Mouse (Mus musculus) left cerebral cortex, postnatal 25 days (tissue): ENCODE measurements around the gene Lcn10. TPM values are rescaled to one million over a fixed set of nuclear protein-coding genes. Genes with fewer than 3 reads are reported as not detected.
"Not testable (repeated sequence)": the region's sequence is repeated elsewhere in the genome, so short reads cannot be mapped to it uniquely, and the experiment has no call there.

Experiments
- DNase-seq, 2 experiments: peaks; one replicate each; pipeline ENCODE4 v3.0.0; 2022; ENCODE audit warnings: low spot score in 2 of 2, mixed read lengths in 1 of 2
- intact Hi-C: fragments of 180-260 bp; cut with DNase I; formaldehyde crosslinking; loops from one replicate; pipeline ENCODE4 v1.15.1; 2025
- total RNA-seq, 2 experiments: library from RNA; stranded (reverse); gene quantifications; 2 replicates each; pipeline ENCODE4 v1.2.3; 2021

The Lcn10 gene
- not detected for total RNA-seq

DNA sequence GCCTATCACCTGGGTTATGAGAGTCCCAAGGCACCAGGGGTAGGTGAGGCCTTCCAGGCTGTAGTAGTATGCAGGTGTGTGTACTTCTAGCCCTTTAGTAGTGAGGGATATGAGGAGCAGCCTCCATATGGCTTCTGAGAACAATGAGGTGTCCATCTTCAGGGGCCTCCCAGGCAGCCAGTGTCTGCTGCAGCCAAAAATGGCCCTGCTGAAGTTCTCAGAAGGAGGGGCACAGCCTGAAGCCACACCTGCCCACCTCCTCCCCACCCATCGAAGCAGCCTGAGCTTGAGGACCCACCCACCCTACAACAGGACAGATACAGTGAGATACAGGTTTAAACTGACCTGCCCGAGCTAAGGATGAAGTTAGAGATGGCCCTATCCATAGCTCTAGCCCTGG is at the start of gene Lcn10:
Lcn10 (plus strand) TSS at position 301 of the 400 bp plus-strand sequence.
- no peak for DNase-seq
- intact Hi-C loops, result no loop called here

DNA sequence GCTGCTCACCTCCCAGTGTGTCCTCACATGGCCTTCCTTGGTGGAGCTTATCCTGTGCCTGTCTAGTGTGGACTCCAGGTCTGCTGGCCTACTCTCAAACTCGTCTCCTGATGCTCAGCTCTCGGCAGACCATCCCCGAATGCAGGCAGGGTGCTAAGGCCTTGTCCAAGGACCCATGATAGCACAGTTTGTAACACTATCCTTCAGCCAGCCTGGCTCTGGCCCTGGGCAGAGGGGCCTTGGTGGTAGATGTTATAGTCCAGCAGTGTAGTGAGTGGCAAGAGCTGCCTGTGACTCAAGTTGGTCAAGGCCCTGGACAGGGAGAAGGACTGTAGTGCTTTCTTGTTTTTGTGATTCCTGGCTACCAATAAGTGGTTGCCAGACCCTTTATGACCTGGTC is 48.9 kb upstream of the Lcn10 start:
- intact Hi-C loops, result no loop called here
- no peak for DNase-seq

DNA sequence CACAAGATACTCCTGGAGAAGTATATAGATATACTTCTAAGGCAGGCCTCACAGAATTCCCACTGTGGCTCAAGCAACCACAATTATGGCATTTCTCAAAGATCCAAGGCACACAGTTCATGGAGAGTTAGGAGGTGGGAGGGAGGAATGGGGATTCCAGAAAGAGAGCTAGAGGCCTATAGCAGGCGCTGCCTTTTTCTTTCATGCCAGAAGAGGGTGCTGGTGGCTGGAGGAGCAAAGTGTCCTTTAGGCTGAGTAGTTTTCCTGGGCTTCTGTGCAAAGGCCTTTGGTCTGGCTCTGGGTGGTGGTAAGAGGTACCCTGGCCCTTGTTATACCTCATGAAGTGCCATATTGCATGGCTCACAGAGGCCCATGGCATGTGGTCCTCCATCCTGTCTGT is 48.5 kb upstream of the Lcn10 start:
- intact Hi-C loops, result no loop called here
- DNase-seq, result no peak

DNA sequence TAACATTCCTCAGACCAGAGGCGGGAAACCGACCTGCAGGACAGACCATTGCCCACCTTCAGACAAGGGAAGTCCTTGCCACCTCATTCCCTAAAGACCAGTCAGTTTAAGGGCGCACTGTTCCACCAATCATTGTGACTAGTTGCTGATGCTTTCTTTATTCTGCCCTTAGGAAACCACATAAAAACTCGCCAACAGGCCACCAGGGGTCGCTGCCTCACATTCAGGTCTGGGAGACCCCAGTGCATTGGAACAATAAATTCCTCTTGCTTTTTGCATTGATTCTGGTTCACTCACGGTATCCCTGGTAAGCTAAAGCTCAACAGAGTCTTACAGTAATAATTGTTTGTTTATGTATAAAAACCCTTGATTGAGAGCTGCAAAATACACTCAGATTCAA is 42.6 kb upstream of the Lcn10 start:
- intact Hi-C loops, result no loop called here
- DNase-seq, result no peak

DNA sequence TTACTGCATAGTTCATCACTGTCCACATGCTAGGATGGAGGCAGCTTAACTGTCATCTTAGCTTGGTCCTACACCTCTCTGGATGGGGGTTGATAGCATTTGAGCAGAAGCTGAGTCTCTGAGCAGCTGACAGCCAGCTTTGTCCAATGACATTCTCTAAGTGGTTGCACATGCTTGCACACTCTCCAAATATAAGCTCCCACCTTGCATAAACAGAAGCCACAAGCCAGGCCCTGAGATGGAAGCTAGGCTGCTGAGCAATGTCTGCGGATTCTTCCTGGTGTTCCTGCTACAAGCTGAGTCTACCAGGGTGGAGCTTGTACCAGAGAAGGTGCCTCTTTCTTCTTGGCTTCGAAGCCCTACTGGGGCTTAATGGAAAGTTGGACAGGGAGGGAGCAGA is 29.6 kb upstream of the Lcn10 start, which contains the start of gene Lcn8:
Lcn8 (plus strand) TSS at position 219 of the 400 bp plus-strand sequence.
- no peak for DNase-seq
- intact Hi-C loops, result no loop called here

DNA sequence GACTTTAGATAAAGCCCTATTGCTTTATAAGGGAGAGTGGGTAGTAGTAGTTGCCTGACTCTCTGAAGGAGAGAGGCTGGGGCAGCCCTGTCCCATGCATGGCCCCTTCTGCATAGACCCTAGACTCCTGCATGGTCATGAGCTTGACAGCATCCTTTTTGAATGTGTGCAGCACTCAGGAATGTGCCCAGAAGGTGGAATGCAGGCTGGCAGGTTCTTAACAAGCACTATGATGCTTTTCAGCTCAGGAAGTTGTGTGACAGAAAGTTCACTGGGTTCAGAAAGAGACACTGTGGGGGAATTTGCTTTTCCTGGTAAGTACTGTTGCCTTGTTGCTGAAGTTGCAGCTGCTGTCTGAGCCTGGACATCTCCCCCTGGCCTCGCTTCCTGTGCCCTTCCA is 28.0 kb upstream of the Lcn10 start:
- intact Hi-C loops, result no loop called here
- no peak for DNase-seq

DNA sequence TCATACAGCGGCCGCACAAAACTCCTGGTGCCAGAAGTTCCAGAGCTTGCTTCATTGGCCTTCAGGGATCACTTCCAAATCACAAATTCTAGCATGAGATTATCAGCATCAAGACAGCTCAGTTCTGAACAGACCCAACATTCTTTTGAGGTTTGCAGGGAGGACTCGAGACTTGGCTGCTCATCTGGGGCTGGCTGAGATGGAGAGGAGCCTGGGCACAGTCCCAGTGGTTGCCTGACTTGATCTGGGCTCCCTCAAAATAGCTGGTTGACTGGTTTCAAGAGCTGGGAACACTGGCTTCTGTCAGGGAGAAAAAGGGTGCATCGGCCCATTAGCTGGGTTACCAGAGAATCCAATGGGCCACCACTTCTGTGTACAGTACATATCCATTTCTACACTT is 25.8 kb upstream of the Lcn10 start:
- intact Hi-C loops, result no loop called here
- peak; percentile 17 to 33 for DNase-seq

DNA sequence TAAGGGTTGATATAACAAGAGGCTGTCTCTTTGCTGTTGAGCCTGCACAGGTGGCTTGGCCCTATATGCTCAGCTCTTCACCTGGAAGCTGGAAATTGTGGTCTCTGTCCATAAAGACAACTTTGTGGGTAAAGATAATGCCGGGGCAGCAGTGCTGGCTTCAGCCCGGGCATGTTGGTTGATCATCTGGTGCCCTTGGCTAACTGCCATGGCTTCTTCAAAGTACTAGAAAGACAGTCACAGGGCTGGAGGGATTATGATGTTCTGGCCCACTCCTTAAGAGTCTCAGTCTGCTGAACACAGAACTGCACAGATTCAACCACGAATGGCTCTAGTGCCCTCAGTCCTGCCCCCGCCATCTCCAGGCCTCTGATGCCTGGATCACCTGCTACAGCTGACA is 25.3 kb upstream of the Lcn10 start:
- intact Hi-C loops, result no loop called here
- DNase-seq, result no peak

DNA sequence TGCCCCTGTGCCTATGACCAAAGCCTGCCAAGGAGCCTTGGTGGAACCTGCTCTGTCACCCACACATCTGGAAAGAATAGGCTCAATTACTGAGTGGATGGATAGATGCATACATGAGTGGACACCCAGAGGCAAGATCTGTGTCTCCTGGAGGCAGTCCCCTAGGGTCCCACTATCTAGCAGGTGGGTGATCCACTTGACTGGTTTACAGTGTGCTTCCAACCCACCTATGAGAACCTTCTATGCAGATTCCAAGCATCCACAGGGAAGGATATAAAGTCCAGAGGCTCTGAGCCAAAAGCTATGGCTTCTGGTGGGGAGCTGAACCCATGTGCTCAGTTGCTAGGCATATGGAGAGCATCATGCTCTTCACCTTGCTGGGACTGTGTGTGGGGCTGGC is 24.9 kb upstream of the Lcn10 start, which contains the start of gene Lcn5:
Lcn5 (plus strand) TSS at position 301 of the 400 bp plus-strand sequence.
- DNase-seq, result no peak
- intact Hi-C loops, result no loop called here

DNA sequence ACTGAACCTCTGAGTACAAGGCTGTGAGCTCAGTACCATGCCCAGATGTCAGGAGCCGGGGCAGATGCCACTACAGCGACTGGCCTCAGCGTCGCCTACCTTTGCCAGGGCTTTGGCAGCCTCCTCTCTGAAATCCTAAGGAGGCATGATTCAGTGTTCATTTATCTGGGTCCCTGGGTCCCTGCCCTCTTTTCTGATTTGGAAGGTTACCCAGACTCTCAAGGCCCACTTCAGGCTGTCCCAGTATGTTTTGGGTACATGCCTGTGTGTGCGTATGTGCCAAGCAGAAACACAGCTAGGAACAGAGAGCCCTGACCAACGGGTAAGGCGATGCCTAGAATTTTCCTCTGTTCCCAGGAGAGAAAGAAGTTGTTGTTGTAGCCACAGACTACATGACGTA is 22.2 kb upstream of the Lcn10 start:
- intact Hi-C loops, result no loop called here
- no peak for DNase-seq

DNA sequence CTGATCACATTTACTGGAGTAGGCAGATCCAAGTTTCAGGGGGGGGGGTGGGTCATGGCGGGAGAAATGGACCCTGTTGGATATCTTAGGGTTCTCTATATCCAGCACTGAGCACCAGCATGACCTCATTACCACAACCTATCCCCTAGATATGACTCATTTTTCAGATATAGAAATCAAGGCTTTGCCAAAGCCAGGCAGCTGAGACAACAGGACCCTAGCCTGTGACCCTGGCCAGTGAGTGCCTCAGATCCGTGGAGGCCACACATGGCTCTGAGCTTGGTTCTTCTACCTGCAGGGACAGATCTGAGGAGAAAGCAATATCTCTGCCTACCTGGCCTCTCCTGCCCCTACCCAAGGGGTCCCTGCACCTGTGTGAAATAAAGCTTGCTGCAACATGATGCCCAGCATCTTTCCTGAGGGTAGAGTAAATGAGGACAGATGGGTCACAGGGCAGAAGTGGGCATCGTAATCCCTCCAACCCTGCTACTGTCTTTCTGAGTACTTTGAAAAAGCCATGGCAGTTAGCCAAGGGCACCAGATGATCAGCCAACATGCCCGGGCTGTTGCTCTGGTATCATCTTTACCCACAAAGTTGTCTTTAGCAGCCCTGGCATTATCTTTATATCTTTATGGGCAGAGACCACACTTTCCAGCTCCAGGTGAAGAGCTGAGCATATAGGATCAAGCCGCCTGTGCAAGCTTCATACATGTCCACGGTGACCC is 21.1 kb upstream of the Lcn10 start:
- intact Hi-C loops, result no loop called here
- DNase-seq, result no peak

DNA sequence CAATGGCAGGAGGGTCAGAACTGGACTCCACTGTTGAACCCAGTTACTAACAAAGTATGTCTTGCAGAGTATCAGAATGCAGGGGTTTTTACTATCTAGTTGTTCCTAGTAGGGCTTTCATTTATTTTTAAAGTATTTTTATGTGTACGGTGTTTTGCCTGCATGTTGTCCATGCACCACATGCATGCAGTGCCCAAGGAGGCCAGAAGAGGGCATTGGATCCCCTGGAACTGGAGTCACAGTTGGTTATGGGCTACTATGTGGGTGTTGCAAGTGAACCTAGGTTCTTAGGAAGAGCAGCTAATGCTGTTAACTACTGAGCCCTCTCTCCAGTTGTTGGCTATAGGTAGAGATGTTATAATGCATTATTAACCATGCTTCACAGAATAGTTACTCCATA is 19.0 kb upstream of the Lcn10 start:
- peak; percentile 14 to 33 for DNase-seq
- intact Hi-C loops, result no loop called here

DNA sequence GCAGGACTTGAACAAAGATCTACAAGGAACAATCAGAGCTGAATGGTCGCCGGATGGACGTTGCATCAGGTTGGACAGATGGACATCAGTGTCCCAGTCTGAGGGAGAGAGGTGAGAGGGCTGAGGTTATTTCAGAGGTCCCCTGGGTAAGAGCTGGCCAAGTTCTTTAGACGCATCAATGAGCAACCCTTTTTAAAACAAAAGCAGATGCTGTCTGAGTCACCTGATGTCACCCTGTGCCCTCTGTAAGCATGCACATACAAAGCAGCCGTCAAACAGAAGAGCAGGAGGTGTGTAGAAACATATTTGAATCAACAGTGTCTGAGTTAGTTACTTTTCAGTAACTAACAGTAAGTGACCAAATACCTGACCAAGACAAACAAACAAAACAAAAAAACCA is 18.4 kb upstream of the Lcn10 start:
- intact Hi-C loops, result no loop called here
- no peak for DNase-seq

DNA sequence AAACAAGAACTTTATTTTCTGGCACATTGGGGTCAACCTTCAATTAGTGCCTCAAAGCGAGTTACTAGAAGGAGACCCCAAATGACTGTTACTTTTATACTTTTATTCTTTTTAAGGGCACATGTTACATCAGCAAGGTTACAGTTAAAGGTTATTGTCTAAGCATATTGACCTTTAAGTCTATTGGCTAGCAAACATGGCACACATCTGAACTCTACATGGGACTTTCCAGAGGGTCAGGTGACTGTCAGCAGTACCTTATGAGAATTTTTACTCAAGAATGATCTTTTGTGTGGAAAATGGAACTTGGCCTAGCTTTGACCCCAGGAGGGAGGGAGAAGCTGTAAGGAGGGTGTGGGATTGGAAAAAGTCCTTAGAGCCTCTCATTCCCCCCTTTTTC is 16.0 kb upstream of the Lcn10 start:
- DNase-seq, result no peak
- intact Hi-C loops, result no loop called here

DNA sequence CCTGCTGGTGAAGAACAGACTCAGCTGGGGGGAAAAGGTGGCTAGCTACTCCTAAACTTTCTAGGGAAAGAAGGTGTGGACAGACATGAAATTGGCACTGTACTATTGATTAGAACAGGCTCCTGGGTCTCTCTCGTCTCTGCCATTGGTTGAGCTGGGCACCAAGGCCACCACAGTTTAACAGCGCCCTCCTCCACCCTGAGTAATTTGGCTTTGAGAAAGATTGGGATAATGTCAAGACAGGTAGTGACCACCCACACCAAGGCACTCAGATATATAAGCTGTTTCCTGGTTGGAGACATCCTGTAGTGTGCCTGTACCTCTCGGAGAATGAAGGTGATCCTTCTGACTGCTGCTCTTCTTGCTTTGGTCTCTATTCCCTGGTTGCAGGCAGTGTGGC is 6.0 kb upstream of the Lcn10 start, which contains the start of gene Lcn6:
Lcn6 (plus strand) TSS at position 301 of the 400 bp plus-strand sequence.
- DNase-seq, result no peak
- intact Hi-C loops, result no loop called here

DNA sequence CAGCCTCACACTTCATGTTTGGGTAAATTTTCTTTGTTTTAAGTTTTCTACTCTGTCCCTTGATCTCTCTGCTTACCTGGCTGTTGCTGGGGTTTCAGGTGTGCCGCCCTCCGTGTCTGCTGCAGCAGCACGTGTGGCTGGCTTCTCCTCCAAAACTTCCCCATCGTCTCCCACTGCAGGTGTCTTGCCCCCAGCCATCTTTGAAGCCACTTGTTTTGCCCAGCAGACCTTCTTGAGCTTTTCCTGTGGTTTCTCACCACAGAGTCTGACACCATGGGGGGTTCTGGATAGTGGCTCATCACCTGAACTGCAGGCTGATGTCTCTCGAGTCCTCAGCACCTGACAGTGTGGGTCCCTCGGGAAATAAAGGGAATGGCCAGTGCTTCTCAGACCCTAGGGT is 3.0 kb upstream of the Lcn10 start:
- intact Hi-C loops, result no loop called here
- no peak for DNase-seq

DNA sequence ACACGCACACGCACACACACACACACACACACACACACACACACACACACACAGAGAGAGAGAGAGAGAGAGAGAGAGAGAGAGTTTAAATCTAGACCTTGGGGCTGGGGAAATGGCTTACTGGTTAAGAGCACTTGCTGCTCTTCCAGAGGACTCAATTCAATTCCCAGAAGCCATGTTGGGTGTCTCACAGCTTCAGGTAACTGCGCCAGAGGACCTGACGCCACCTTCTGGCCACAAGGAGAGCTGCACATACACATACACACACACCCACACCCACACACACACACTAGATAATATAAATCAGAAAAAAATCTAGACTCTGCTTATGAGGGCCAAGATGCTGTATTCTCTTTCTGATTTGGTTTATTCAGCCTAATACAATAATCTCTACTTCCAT is 4.4 kb downstream of the Lcn10 start:
- no peak for DNase-seq
- intact Hi-C loops, result no loop called here

DNA sequence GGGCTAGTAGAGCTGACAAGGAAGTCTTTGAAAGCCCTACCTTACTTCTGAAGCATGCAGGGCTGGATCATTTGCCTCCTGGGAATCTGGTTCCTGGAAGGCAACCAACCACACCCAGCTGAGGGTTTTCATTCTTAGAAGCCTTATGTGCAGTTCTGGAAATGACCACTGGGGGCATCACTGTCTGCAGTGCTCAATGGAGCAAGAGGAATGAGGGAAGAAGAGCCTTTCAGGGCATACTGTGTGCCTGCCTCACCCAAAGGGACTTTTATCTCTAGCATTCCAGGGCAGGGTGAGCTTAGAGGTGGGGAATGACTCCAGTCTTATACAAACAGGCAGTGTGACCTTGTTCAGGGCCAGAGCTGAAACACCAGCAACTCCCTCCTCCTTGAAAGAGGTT is 12.1 kb downstream of the Lcn10 start:
- peak; percentile 37 to 43 for DNase-seq
- intact Hi-C loops, result loop anchor here (10.0 kb wide), 1 partner anchor 130 kb away; the partner anchor contains the start of gene Lcn9

DNA sequence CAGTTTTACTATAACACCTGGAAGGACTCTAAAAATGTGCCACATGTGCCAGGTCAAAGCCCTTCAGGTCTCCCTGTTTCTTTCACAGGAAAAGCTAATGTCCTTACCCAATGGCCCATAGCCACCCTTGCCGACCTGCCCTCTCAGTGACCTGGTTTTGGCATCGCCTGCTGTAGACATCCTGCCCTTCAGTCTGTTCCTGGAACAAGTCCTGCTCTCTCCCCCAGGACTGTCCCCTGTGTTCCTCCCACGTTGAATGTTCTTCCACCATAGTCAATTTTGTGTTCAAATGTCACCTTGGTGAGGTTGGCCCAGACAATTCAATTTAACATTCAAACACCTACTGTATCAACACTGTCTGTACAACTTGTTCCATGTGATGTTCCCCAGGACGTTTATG is 14.4 kb downstream of the Lcn10 start:
- intact Hi-C loops, result loop anchor here (10.0 kb wide), 1 partner anchor 128 kb away; the partner anchor contains the start of gene Lcn9
- DNase-seq, result no peak

DNA sequence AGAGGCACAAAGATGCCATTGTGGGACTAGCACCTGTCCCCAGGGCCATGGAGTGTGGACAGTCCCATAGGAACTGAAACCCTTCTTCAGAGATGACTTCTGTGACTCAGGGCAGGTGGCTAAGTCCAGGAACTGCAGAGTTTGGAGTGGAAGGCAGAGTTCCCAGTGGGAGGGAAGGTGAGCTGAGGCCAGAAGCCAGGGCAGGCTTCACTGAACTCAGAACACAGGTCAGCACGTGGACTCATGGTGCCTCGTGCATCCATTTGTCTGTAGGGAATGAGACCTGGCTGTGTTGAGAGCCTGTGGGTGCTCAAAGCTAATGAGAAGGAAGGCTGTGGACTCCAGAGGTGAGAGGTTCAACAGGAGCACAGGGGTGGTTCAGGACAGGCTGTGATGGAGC is 16.2 kb downstream of the Lcn10 start:
- intact Hi-C loops, result loop anchor here (1.0 to 10.0 kb wide), 2 partner anchors 55 to 126 kb away; partner anchors contain the start of gene Lcn9
- DNase-seq, result no peak

DNA sequence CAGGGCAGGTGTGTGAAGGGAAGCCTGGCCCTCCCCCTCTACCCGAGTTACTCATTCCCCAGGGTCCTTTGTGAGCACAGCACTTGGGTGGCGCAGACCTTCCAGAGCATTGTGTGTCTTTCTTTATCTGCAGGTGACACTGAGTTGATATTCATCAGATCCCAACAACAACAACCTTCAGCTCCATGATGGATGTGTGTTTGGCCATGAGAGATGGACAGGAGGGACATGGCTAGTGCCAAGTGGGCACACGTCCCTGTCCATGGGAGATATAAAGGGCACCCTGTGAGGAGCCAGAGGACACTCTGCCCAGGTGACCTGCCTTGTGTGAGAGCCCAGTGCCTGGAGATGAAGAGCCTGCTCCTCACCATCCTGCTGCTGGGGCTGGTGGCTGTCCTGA is 17.2 kb downstream of the Lcn10 start, which contains the start of gene Obp2a:
Obp2a (plus strand) TSS at position 301 of the 400 bp plus-strand sequence.
- intact Hi-C loops, result loop anchor here (1.0 to 10.0 kb wide), 3 partner anchors 54 to 125 kb away; partner anchors contain the start of genes Fcna and Lcn9
- DNase-seq, result not testable (repeated sequence)
